Mouse (Mus musculus) lung, postnatal 4 days (tissue): ENCODE measurements around the gene Sh2d3c.

Experiments used
- DNase-seq, 2 experiments: peaks; one replicate each; pipeline ENCODE4 v3.0.0; 2021

Sh2d3c gene

GRCm38 (mm10) chr2:32795748-32796418, 75.0 kb downstream of the Sh2d3c start:
- peak in 1 of 2 experiments; percentile 10 for DNase-seq

- peak in 1 of 2 experiments; percentile 16 for DNase-seq
Measured at GRCm38 (mm10) chr2:32798251-32798962, 77.6 kb downstream of the Sh2d3c start.
